Mouse (Mus musculus): ENCODE measurements around the gene Hinfp.

The Hinfp gene

GRCm38 (mm10) chr9:44259014-44259413, 46.5 kb downstream of the Hinfp start:
- no peak for DNase-seq (ENCODE audit: low spot score in 2 of 2)

GRCm38 (mm10) chr9:44256213-44256612, 49.3 kb downstream of the Hinfp start:
- DNase-seq (ENCODE audit: low spot score in 2 of 2), result no peak

- no peak for DNase-seq (ENCODE audit: low spot score in 2 of 2)
Measured at GRCm38 (mm10) chr9:44255136-44255521, 50.3 kb downstream of the Hinfp start.

GRCm38 (mm10) chr9:44254508-44255135, 50.8 kb downstream of the Hinfp start:
- no peak for DNase-seq (ENCODE audit: low spot score in 2 of 2)

GRCm38 (mm10) chr9:44253441-44253840, 52.0 kb downstream of the Hinfp start:
- DNase-seq (ENCODE audit: low spot score in 2 of 2), result no peak

GRCm38 (mm10) chr9:44251314-44251713, 54.2 kb downstream of the Hinfp start, which contains the start of gene Pdzd3:
Pdzd3 (minus strand) TSS chr9:44251471.
- no peak for DNase-seq (ENCODE audit: low spot score in 2 of 2)

- DNase-seq (ENCODE audit: low spot score in 2 of 2), result no peak
Measured at GRCm38 (mm10) chr9:44250445-44250844, 55.0 kb downstream of the Hinfp start.

- peak in 1 of 2 experiments; percentile 60 for DNase-seq (ENCODE audit: low spot score in 2 of 2)
Measured at GRCm38 (mm10) chr9:44249181-44250146, 56.0 kb downstream of the Hinfp start.

GRCm38 (mm10) chr9:44247907-44248306, 57.6 kb downstream of the Hinfp start:
- no peak for DNase-seq (ENCODE audit: low spot score in 2 of 2)

GRCm38 (mm10) chr9:44243621-44244020, 61.9 kb downstream of the Hinfp start:
- no peak for DNase-seq (ENCODE audit: low spot score in 2 of 2)
